Mouse (Mus musculus): ENCODE results near the gene Accsl. TPM values are rescaled to one million over a fixed set of nuclear protein-coding genes. Genes with fewer than 3 reads are reported as not detected.

Accsl gene
- polyA plus RNA-seq, 1 experiment from 2014 or later, result not detected

DNA sequence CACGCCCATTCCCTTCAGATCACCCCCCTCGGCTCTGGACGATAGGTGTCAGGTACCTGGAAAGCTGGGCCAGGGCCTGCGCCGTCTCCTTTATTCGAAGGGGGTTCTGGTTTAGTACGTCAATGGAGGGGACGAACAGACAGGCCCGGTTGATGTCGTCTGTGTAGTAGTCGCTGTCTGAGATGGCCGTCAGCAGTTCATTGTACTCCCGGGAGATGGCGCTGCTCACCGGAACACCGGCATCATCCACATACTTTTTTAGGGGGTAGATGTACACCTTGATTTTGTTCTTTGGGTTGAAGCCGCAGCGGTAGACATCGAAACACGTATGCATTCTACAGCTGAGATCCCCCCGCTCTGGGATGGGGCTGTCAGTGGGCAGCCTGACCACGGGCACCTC is 55.6 kb downstream of the Accsl start:
- H3K9ac ChIP-seq (ENCODE audit: low read depth, low read length), result no peak overlapping the region
- no peak overlapping the region for H3K27ac ChIP-seq (ENCODE audit: low read depth, low read length)
- 89% methylated on average over 22 of the region's 22 CpGs for WGBS (ENCODE audit: insufficient replicate concordance)
- no peak for ATAC-seq (replicated peaks; ENCODE audit: insufficient number of reproducible peaks, low FRiP score, low TSS enrichment)
- no peak overlapping the region for H3K4me2 ChIP-seq
- H3K9me3 ChIP-seq (replicated peaks; ENCODE audit: control insufficient read depth, low read length), result no peaks in the 10 kb centered on the region
- H3K36me3 ChIP-seq (ENCODE audit: control insufficient read depth, insufficient read depth, low read length), result peaks cover 12% of the 10 kb centered on the region
- no peak overlapping the region for H3K4me3 ChIP-seq (ENCODE audit: low read depth, low read length)
- H3K27me3 ChIP-seq (ENCODE audit: control insufficient read depth, insufficient read depth, low read length), result no peaks in the 10 kb centered on the region
- no peaks in the 10 kb centered on the region for H3K4me1 ChIP-seq (ENCODE audit: control insufficient read depth, insufficient read depth, low read length)

DNA sequence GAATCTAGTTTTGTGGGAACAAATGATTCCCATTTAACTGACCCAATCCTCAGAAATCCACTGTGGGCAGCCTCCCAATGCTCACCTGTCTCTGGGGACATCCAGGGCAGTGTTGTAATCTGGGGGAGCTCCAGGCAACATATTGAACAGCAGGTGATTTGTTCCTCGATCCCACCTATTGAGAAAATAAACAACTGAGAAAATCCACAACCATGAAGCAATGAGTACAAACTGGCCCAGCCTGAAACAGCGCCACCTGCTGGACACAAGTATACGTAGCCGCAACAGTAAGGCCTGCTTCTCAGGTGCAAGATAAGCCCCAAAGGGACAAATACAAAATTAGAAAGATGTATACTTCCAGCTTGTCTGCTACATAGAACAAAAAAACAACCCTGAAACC is 57.1 kb downstream of the Accsl start:
- no peaks in the 10 kb centered on the region for H3K9me3 ChIP-seq (replicated peaks; ENCODE audit: control insufficient read depth, low read length)
- H3K36me3 ChIP-seq (ENCODE audit: control insufficient read depth, insufficient read depth, low read length), result peaks cover 15% of the 10 kb centered on the region
- no peaks in the 10 kb centered on the region for H3K27me3 ChIP-seq (ENCODE audit: control insufficient read depth, insufficient read depth, low read length)
- no peak overlapping the region for H3K4me3 ChIP-seq (ENCODE audit: low read depth, low read length)
- ATAC-seq (replicated peaks; ENCODE audit: insufficient number of reproducible peaks, low FRiP score, low TSS enrichment), result no peak
- WGBS (ENCODE audit: insufficient replicate concordance), result 30% methylated on average over 4 of the region's 4 CpGs
- no peak overlapping the region for H3K4me2 ChIP-seq
- no peaks in the 10 kb centered on the region for H3K4me1 ChIP-seq (ENCODE audit: control insufficient read depth, insufficient read depth, low read length)
- no peak overlapping the region for H3K9ac ChIP-seq (ENCODE audit: low read depth, low read length)
- H3K27ac ChIP-seq (ENCODE audit: low read depth, low read length), result no peak overlapping the region

DNA sequence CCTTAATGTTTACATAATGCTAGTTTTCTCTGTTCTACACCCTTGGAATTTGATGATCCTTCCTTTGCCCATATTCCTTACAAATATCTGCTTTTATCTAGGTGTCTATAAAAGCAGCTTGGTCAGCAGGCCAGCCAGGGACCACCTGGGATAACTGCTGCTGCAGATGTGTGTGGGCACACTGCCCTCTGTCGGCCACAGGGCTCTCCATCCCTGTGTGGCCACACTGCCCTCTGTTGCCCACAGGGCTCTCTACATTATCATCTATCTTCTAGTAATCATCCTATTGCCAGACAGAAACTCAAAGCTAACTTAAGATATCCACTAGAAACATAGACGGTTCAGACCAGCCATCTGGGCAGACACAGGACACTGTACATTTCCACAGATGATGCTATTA is 59.0 kb downstream of the Accsl start:
- Histone ChIP-seq H3K4me1 (ENCODE audit: control insufficient read depth, insufficient read depth, low read length) (peaks cover 5% of the 10 kb centered on the region; the same call in 1 of the 2 replicates), H3K4me3 (ENCODE audit: low read depth, low read length) (no peak overlapping the region), H3K36me3 (ENCODE audit: control insufficient read depth, insufficient read depth, low read length) (peaks cover 24% of the 10 kb centered on the region), H3K4me2 (no peak overlapping the region), H3K27me3 (ENCODE audit: control insufficient read depth, insufficient read depth, low read length) (no peaks in the 10 kb centered on the region), H3K9ac (ENCODE audit: low read depth, low read length) (no peak overlapping the region), H3K9me3 (replicated peaks; ENCODE audit: control insufficient read depth, low read length) (no peaks in the 10 kb centered on the region), H3K27ac (ENCODE audit: low read depth, low read length) (no peak overlapping the region)
- 14% methylated on average over 2 of the region's 2 CpGs for WGBS (ENCODE audit: insufficient replicate concordance)
- ATAC-seq (replicated peaks; ENCODE audit: insufficient number of reproducible peaks, low FRiP score, low TSS enrichment), result no peak

DNA sequence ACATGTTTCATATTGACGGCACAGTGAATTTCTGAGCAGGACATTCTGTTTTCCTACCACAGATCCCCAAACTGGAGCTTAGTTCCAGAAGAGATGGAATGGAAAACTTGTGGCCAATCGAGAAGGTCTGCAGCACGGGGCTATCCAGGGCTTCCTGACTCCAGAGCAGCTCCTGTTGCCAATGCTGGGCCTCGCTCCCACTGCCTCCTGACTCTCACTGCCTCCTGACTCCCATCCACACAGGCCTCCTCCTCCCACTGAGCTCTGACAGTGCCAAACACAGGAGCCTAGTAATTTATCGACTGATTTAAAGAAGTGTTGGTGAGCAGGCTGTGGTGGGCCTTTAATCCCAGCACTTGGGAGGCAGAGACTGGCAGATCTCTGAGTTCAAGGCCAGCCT is 60.9 kb downstream of the Accsl start:
- Histone ChIP-seq H3K27ac (ENCODE audit: low read depth, low read length) (no peak overlapping the region), H3K4me1 (ENCODE audit: control insufficient read depth, insufficient read depth, low read length) (peaks cover 5% of the 10 kb centered on the region; the same call in 1 of the 2 replicates), H3K4me2 (no peak overlapping the region), H3K9ac (ENCODE audit: low read depth, low read length) (no peak overlapping the region), H3K9me3 (replicated peaks; ENCODE audit: control insufficient read depth, low read length) (no peaks in the 10 kb centered on the region), H3K4me3 (ENCODE audit: low read depth, low read length) (no peak overlapping the region), H3K27me3 (ENCODE audit: control insufficient read depth, insufficient read depth, low read length) (no peaks in the 10 kb centered on the region), H3K36me3 (ENCODE audit: control insufficient read depth, insufficient read depth, low read length) (peaks cover 25% of the 10 kb centered on the region)
- WGBS (ENCODE audit: insufficient replicate concordance), result 84% methylated on average over 5 of the region's 5 CpGs
- ATAC-seq (replicated peaks; ENCODE audit: insufficient number of reproducible peaks, low FRiP score, low TSS enrichment), result no peak

DNA sequence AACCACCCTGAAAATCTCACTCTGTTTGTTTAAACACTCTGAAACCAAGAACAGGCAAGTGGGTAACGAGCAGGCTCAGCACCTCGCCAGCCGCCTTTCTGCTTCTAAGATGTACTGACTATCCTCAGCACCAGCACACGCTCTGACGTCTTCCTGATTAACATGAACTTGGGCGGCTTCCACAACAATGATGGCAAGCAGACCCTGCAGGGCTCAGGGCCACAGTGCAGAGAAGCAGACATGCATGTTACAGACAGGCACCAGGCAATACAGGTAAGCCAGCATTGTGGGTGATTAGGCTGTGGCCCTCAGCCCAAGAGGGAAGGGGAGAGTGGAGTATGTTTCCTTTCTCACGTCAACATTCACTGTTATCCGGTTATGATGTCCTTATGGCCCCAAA is 61.5 kb downstream of the Accsl start:
- no peak for ATAC-seq (replicated peaks; ENCODE audit: insufficient number of reproducible peaks, low FRiP score, low TSS enrichment)

DNA sequence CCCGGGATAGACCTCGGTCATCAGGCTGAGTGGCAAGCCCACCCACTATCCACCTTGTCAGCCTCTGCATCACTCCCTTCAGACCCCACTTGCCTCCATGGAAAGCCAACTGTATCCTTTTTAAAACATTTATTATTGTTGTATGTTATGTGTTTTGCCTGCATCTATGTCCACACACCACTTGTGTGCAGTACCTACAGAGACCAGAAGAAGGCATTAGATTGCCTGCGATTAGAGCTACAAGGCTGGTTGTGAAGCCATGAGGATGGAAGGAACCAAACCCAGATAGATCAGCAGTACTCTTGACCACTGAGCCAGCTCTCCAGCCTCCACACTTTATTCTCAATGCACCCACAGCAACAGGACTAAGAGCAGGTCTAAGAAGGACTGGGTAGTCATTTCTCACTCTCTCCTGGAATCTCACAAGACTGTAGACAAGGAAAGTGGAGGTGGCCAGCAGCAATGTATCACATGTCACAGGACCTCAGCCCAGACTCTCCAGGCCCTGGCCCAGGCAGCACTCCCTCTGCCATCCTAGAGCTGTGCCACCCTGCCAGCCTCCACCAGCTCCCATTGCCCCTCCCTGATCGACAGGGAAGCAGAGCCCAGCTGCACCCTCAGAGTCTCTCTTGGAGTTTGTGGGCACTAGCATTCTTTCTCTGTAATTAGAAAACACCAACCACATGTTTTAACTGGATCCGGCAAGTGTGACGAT is 62.3 kb downstream of the Accsl start:
- no peak overlapping the region for H3K4me2 ChIP-seq
- no peak overlapping the region for H3K4me3 ChIP-seq (ENCODE audit: low read depth, low read length)
- peaks cover 5% of the 10 kb centered on the region; the same call in 1 of the 2 replicates for H3K4me1 ChIP-seq (ENCODE audit: control insufficient read depth, insufficient read depth, low read length)
- no peaks in the 10 kb centered on the region for H3K27me3 ChIP-seq (ENCODE audit: control insufficient read depth, insufficient read depth, low read length)
- no peak overlapping the region for H3K9ac ChIP-seq (ENCODE audit: low read depth, low read length)
- ATAC-seq (replicated peaks; ENCODE audit: insufficient number of reproducible peaks, low FRiP score, low TSS enrichment), result no peak
- 92% methylated on average over 6 of the region's 6 CpGs for WGBS (ENCODE audit: insufficient replicate concordance)
- H3K27ac ChIP-seq (ENCODE audit: low read depth, low read length), result no peak overlapping the region
- H3K9me3 ChIP-seq (replicated peaks; ENCODE audit: control insufficient read depth, low read length), result no peaks in the 10 kb centered on the region
- H3K36me3 ChIP-seq (ENCODE audit: control insufficient read depth, insufficient read depth, low read length), result peaks cover 24% of the 10 kb centered on the region

More for the DNA sequence above, 61.5 kb downstream of the Accsl start:
- Histone ChIP-seq H3K4me1 (ENCODE audit: control insufficient read depth, insufficient read depth, low read length) (peaks cover 5% of the 10 kb centered on the region; the same call in 1 of the 2 replicates), H3K36me3 (ENCODE audit: control insufficient read depth, insufficient read depth, low read length) (peaks cover 24% of the 10 kb centered on the region), H3K27ac (ENCODE audit: low read depth, low read length) (no peak overlapping the region), H3K4me3 (ENCODE audit: low read depth, low read length) (no peak overlapping the region), H3K27me3 (ENCODE audit: control insufficient read depth, insufficient read depth, low read length) (no peaks in the 10 kb centered on the region), H3K9me3 (replicated peaks; ENCODE audit: control insufficient read depth, low read length) (no peaks in the 10 kb centered on the region), H3K4me2 (no peak overlapping the region), H3K9ac (ENCODE audit: low read depth, low read length) (no peak overlapping the region)
- whole genome bisulfite sequencing (ENCODE audit: insufficient replicate concordance), result 82% methylated on average over 8 of the region's 8 CpGs

DNA sequence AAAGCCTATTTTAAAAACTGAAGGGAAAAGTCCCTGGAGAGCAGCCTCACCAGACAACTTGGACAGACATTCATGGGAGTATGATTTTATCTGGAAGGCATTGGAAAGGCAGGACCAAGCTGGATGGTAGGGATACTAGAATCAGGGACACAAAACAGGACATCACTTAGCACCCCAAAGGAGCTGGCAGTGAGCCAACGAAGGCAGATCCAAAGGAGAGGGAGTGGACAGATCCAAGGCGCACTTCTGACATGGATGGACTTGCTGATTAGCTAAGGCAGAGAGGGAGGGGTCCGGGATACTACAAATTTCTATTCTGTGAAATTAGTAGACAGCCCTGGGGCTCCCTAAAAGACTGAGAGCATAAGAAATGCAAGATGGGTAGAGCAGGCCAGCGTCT is 63.4 kb downstream of the Accsl start:
- Histone ChIP-seq H3K36me3 (ENCODE audit: control insufficient read depth, insufficient read depth, low read length) (peaks cover 21% of the 10 kb centered on the region), H3K4me2 (no peak overlapping the region), H3K9me3 (replicated peaks; ENCODE audit: control insufficient read depth, low read length) (no peaks in the 10 kb centered on the region), H3K27ac (ENCODE audit: low read depth, low read length) (no peak overlapping the region), H3K4me3 (ENCODE audit: low read depth, low read length) (no peak overlapping the region), H3K4me1 (ENCODE audit: control insufficient read depth, insufficient read depth, low read length) (peaks cover 5% of the 10 kb centered on the region; the same call in 1 of the 2 replicates), H3K9ac (ENCODE audit: low read depth, low read length) (no peak overlapping the region), H3K27me3 (ENCODE audit: control insufficient read depth, insufficient read depth, low read length) (no peaks in the 10 kb centered on the region)
- no peak for ATAC-seq (replicated peaks; ENCODE audit: insufficient number of reproducible peaks, low FRiP score, low TSS enrichment)
- WGBS (ENCODE audit: insufficient replicate concordance), result 81% methylated on average over 4 of the region's 4 CpGs
